Mouse (Mus musculus) limb, embryonic 14.5 days (tissue): ENCODE measurements at regions not wholly inside any gene's neighbourhood (a gene's known extent, or its start where the extent isn't known, plus 50 kb on each side); places are given as distances from the start of the nearest gene placed in this dataset.
A peak's percentile ranks its signal among the peaks of the same experiment; 100 is the strongest.

ENCODE experiments used
- ATAC-seq: fragments of 200-750 bp; cut with Nextera tagmentation; 2 replicates; pipeline ENCODE4 v1.8.0; 2017; ENCODE audit warnings: low read depth, moderate number of reproducible peaks, moderate TSS enrichment; ENCODE audit not compliant: low FRiP score
- DNase-seq: peaks from one replicate; pipeline ENCODE4 v3.0.0-alpha.2; 2015; ENCODE audit warnings: low spot score
- H3K27ac ChIP-seq: fragments of 300-500 bp; sonication (generic); replicated peaks from 2 replicates; pipeline ENCODE4 v1.5.1; 2014; ENCODE audit warnings: low read depth, mild to moderate bottlenecking, low read length, moderate library complexity, mixed read lengths
- H3K27me3 ChIP-seq: fragments of 300-500 bp; sonication (generic); 2 replicates; pipeline ENCODE4 v1.6.1; 2014; ENCODE audit warnings: low read length, mixed read lengths; ENCODE audit not compliant: control insufficient read depth, insufficient read depth
- H3K36me3 ChIP-seq: fragments of 300-500 bp; sonication (generic); 2 replicates; pipeline ENCODE4 v1.6.1; 2014; ENCODE audit warnings: mild to moderate bottlenecking, low read length, moderate library complexity, mixed read lengths; ENCODE audit not compliant: control insufficient read depth, insufficient read depth
- H3K4me1 ChIP-seq: fragments of 300-500 bp; sonication (generic); 2 replicates; pipeline ENCODE4 v1.6.1; 2014; ENCODE audit warnings: antibody characterized with exemption, low read length, mixed read lengths; ENCODE audit not compliant: control insufficient read depth, insufficient read depth
- H3K4me2 ChIP-seq: fragments of 300-500 bp; sonication (generic); replicated peaks from 2 replicates; pipeline ENCODE4 v1.6.1; 2014; ENCODE audit warnings: low read depth, mild to moderate bottlenecking, low read length, moderate library complexity; ENCODE audit not compliant: severe bottlenecking
- H3K4me3 ChIP-seq: fragments of 300-500 bp; sonication (generic); replicated peaks from 2 replicates; pipeline ENCODE4 v1.5.1; 2014; ENCODE audit warnings: low read length
- H3K9ac ChIP-seq: fragments of 300-500 bp; sonication (generic); 2 replicates; pipeline ENCODE4 v1.6.1; 2014; ENCODE audit warnings: mild to moderate bottlenecking, low read depth, low read length, moderate library complexity; ENCODE audit not compliant: severe bottlenecking
- H3K9me3 ChIP-seq: fragments of 300-500 bp; sonication (generic); 2 replicates; pipeline ENCODE4 v1.6.1; 2016; ENCODE audit warnings: low read length; ENCODE audit not compliant: control insufficient read depth
- POLR2A ChIP-seq: fragments of 200-500 bp; IDR thresholded peaks from 2 replicates; pipeline ENCODE4 v1.8.0; 2012; ENCODE audit warnings: inconsistent platforms, mild to moderate bottlenecking, moderate library complexity, borderline replicate concordance; ENCODE audit not compliant: insufficient read depth, insufficient read length; ENCODE audit errors: extremely low read depth
- WGBS: fragments of 180-500 bp; shearing (Covaris S2); extraction: QIAGEN DNeasy Blood & Tissue Kit; methylation state at CpG from one replicate; pipeline ENCODE4 v1.1.7; 2014; 5-methylcytosine and 5-hydroxymethylcytosine counted together

DNA sequence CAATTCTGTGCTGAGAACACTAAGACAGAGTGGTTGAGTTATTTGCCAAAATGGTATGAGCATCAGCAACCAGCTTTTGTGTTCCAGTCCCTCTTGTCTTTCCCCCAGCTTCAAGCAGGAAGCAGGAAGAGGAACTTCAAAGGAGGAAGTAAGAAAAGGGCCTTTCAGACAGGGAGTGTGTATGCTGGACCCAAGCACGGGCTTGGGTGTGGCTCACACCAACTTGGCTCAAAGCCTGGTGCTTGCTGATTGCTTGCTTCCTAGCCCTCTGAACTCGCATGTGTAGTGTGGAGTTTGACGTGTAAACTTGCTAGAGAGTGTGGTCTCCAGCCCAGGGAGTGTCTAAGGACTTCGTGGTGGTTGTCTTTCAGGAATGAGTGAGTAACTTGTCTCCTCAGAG is 141.0 kb upstream of the Jun start:
- Histone ChIP-seq H3K4me3 (no peak overlapping the region), H3K27ac (no peak overlapping the region), H3K9me3 (no peaks in the 10 kb centered on the region), H3K36me3 (no peaks in the 10 kb centered on the region), H3K9ac (no peak overlapping the region), H3K4me1 (peaks cover 7% of the 10 kb centered on the region; the same call in 1 of the 2 replicates), H3K27me3 (no peaks in the 10 kb centered on the region), H3K4me2 (no peak overlapping the region)
- whole genome bisulfite sequencing = 52% methylated on average over 4 of the region's 4 CpGs
- ATAC-seq (no peak), DNase-seq (peak; percentile 24)
- no peak for TF ChIP-seq POLR2A

DNA sequence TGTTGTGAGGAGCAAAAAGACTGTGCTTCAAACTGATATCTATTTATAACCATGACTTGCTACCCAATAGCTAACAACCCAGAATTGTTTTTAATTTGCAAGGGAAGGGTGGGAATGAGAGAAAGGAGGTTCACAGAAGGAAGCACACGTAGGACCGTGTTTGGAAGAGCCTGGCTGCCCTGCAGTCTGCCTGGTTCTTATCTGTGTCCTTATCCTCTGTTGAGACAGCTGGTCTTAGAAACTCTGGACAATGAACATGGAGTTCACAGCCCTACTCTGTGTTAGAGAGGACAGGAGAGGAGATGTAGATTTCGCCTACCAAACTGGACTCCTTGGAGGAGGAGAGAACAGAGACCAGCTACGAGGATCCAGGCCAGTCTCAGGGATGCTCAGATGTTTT is 141.5 kb upstream of the Jun start:
- no peak for TF ChIP-seq POLR2A
- Histone ChIP-seq H3K4me3 (no peak overlapping the region), H3K9me3 (no peaks in the 10 kb centered on the region), H3K27me3 (no peaks in the 10 kb centered on the region), H3K9ac (no peak overlapping the region), H3K4me1 (peaks cover 7% of the 10 kb centered on the region; the same call in 1 of the 2 replicates), H3K27ac (no peak overlapping the region), H3K36me3 (no peaks in the 10 kb centered on the region), H3K4me2 (no peak overlapping the region)
- 76% methylated on average over 4 of the region's 4 CpGs for whole genome bisulfite sequencing
- ATAC-seq = no peak
- no peak for DNase-seq

DNA sequence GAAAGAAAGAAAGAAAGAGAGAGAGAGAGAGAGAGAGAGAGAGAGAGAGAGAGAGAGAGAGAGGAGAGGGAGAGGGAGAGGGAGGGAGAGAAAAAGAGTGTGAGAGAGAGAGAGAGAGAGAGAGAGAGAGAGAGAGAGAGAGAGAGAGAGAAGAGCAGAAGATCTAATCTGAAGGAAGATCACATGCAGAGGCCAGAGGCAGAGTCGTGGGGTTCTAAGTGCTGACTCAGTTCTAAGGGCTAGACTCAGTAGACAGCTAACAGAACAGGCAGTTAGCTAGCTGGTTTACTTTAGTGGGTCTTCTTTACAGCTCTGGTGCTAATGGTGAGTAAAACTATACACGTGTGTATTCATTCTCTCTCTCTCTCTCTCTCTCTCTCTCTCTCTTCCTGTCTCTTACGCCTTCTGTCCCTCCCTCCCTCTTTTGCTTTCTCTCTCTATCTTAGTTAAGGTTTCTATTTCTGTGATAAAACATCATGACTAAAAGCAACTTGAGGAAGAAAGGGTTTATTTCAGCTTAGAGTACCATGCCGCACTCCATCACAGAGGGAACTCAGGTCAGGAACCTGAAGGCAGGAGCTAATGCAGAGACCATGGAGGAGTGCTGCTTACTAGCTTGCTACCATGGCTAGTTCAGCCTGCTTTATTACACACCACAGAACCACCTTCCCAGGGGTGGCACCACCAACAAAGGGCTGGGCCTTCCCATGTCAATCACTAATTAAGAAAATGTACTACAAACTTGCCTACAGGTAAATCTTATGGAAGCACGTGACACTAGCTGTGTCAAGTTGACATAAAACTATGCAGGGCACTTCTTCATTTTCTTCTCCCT is 142.8 kb upstream of the Jun start:
- no peak overlapping the region for H3K9ac ChIP-seq
- WGBS = 67% methylated on average over 5 of the region's 5 CpGs
- H3K36me3 ChIP-seq = no peaks in the 10 kb centered on the region
- no peak overlapping the region for H3K4me3 ChIP-seq
- H3K27ac ChIP-seq = no peak overlapping the region
- DNase-seq (no peak), ATAC-seq (no peak)
- no peaks in the 10 kb centered on the region for H3K9me3 ChIP-seq
- H3K4me2 ChIP-seq = no peak overlapping the region
- no peak for TF ChIP-seq POLR2A
- H3K27me3 ChIP-seq = no peaks in the 10 kb centered on the region
- peaks cover 7% of the 10 kb centered on the region; the same call in 1 of the 2 replicates for H3K4me1 ChIP-seq

DNA sequence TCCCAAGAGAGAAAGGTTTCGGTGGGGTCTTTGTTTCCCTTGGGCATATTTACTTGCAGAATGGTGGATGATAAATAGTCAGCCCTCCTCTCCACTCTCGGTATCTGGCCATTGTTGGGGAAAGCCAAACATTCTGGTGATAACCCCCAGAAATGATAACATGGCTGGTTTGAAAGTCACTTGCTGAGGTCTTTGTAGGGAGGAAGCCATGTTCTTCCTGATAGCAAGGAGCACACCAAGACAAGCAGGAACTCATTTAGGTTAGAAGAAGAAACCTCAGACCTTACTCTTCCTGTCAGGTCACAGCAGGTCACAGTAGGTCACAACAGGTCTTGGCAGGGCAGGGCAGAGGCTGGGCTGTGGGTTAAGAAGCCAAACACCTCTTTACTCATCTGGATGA is 144.1 kb upstream of the Jun start:
- no peak for TF ChIP-seq POLR2A
- no peak for ATAC-seq
- Histone ChIP-seq H3K4me3 (no peak overlapping the region), H3K27ac (no peak overlapping the region), H3K4me2 (no peak overlapping the region), H3K36me3 (no peaks in the 10 kb centered on the region), H3K27me3 (no peaks in the 10 kb centered on the region), H3K9me3 (no peaks in the 10 kb centered on the region), H3K9ac (no peak overlapping the region), H3K4me1 (peaks cover 7% of the 10 kb centered on the region; the same call in 1 of the 2 replicates)
- 64% methylated on average over 2 of the region's 2 CpGs for WGBS
- DNase-seq = no peak

DNA sequence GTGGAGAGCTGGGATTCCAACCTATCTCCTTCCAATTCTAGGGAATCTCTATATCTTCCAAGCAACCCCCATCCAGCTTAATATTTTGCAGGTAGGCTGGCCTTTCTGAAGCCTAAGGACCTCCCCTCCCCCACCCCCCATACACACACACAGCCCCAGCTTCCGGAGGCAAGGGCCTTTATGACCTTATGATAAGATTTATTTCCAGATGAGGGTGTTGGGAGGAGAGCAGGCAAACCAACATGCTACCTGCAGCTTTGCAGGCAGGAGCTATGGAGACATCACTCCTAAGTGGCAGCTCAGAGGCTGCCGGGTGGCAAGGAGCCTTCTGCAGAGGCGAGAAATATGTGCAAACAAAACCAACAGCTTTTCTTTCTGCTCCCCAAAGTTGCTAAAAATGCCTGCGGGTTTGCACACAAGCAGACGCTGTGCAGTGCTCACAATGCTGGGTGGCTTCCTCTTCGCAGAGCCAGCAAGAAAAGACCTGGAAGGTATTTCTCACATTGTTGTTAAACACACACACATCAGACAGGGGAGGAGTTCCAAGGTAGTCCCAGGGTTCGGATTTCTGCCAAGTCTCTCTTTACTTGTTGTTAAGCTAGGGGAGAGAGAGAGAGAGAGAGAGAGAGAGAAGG is 145.2 kb upstream of the Jun start:
- H3K4me2 ChIP-seq = no peak overlapping the region
- H3K9me3 ChIP-seq = no peaks in the 10 kb centered on the region
- no peaks in the 10 kb centered on the region for H3K27me3 ChIP-seq
- ATAC-seq = no peak
- no peak overlapping the region for H3K9ac ChIP-seq
- H3K27ac ChIP-seq = no peak overlapping the region
- TF ChIP-seq POLR2A = no peak
- no peak for DNase-seq
- H3K4me3 ChIP-seq = no peak overlapping the region
- peaks cover 7% of the 10 kb centered on the region; the same call in 1 of the 2 replicates for H3K4me1 ChIP-seq
- WGBS = 42% methylated on average over 7 of the region's 7 CpGs
- no peaks in the 10 kb centered on the region for H3K36me3 ChIP-seq
